Mouse (Mus musculus) ovary, postnatal 10 days (tissue): ENCODE data around the gene 1700028J19Rik.

ENCODE experiments used
- DNase-seq: peaks from one replicate; pipeline ENCODE4 v3.0.0; 2022; ENCODE audit warnings: low spot score

The 1700028J19Rik gene

GRCm38 (mm10) chr7:44246055-44246983 lies at the start of gene 1700028J19Rik, which contains the start of gene 2410002F23Rik:
Gene 1700028J19Rik (minus strand): TSS chr7:44246695.
Gene 2410002F23Rik (plus strand): TSS chr7:44246722.
- peak; percentile 88 for DNase-seq

- DNase-seq = no peak
Observed at GRCm38 (mm10) chr7:44291418-44291817, 44.9 kb upstream of the 1700028J19Rik start.

GRCm38 (mm10) chr7:44290986-44291385 lies 44.5 kb upstream of the 1700028J19Rik start:
- DNase-seq = no peak

GRCm38 (mm10) chr7:44287760-44288159 lies 41.3 kb upstream of the 1700028J19Rik start:
- DNase-seq = no peak

GRCm38 (mm10) chr7:44281586-44281985 lies 35.1 kb upstream of the 1700028J19Rik start:
- no peak for DNase-seq

- DNase-seq = no peak
Observed at GRCm38 (mm10) chr7:44280959-44281358, 34.5 kb upstream of the 1700028J19Rik start.

- no peak for DNase-seq
Observed at GRCm38 (mm10) chr7:44277250-44277622, 30.7 kb upstream of the 1700028J19Rik start.

- no peak for DNase-seq
Observed at GRCm38 (mm10) chr7:44276461-44277249, 30.2 kb upstream of the 1700028J19Rik start.

- DNase-seq = no peak
Observed at GRCm38 (mm10) chr7:44275546-44275945, 29.1 kb upstream of the 1700028J19Rik start.

GRCm38 (mm10) chr7:44274096-44274495 lies 27.6 kb upstream of the 1700028J19Rik start:
- DNase-seq = no peak

GRCm38 (mm10) chr7:44273446-44273845 lies 27.0 kb upstream of the 1700028J19Rik start:
- no peak for DNase-seq

- DNase-seq = no peak
Observed at GRCm38 (mm10) chr7:44272546-44272945, 26.1 kb upstream of the 1700028J19Rik start.

- no peak for DNase-seq
Observed at GRCm38 (mm10) chr7:44271309-44271708, 24.8 kb upstream of the 1700028J19Rik start.

GRCm38 (mm10) chr7:44269397-44269796 lies 22.9 kb upstream of the 1700028J19Rik start:
- DNase-seq = no peak

GRCm38 (mm10) chr7:44268117-44268516 lies 21.6 kb upstream of the 1700028J19Rik start:
- no peak for DNase-seq

GRCm38 (mm10) chr7:44262791-44263643 lies 16.5 kb upstream of the 1700028J19Rik start:
- peak; percentile 91 for DNase-seq

- no peak for DNase-seq
Observed at GRCm38 (mm10) chr7:44261147-44261546, 14.7 kb upstream of the 1700028J19Rik start, which contains the start of gene Gm15517. Gene Gm15517 (plus strand): TSS chr7:44261447.

- DNase-seq = no peak
Observed at GRCm38 (mm10) chr7:44260410-44260809, 13.9 kb upstream of the 1700028J19Rik start.

GRCm38 (mm10) chr7:44257278-44257677 lies 10.8 kb upstream of the 1700028J19Rik start, which contains the start of gene Acp4:
Gene Acp4 (minus strand): TSS chr7:44257378.
- DNase-seq = no peak

- no peak for DNase-seq
Observed at GRCm38 (mm10) chr7:44254930-44255329, 8.4 kb upstream of the 1700028J19Rik start.

GRCm38 (mm10) chr7:44253023-44253616 lies 6.6 kb upstream of the 1700028J19Rik start:
- DNase-seq = no peak
